Mouse (Mus musculus) forebrain, postnatal 0 days (tissue): ENCODE measurements at regions not wholly inside any gene's neighbourhood (a gene's known extent, or its start where the extent isn't known, plus 50 kb on each side); places are given as distances from the start of the nearest gene placed in this dataset.

Experiments used
- ATAC-seq: fragments of 200-750 bp; cut with Nextera tagmentation; 2 replicates; pipeline ENCODE4 v1.8.0; 2017; ENCODE audit warnings: mild to moderate bottlenecking, moderate library complexity
- DNase-seq: peaks from one replicate; pipeline ENCODE4 v3.0.0-alpha.2; 2015
- H3K27ac ChIP-seq: fragments of 300-500 bp; sonication (generic); 2 replicates; pipeline ENCODE4 v1.5.1; 2014; ENCODE audit warnings: low read depth, mild to moderate bottlenecking, antibody characterized with exemption, low read length, moderate library complexity, mixed read lengths
- H3K27me3 ChIP-seq: fragments of 300-500 bp; sonication (generic); 2 replicates; pipeline ENCODE4 v1.6.1; 2014; ENCODE audit warnings: mild to moderate bottlenecking, low read length, mixed read lengths; ENCODE audit not compliant: insufficient read depth
- H3K36me3 ChIP-seq: fragments of 300-500 bp; sonication (generic); 2 replicates; pipeline ENCODE4 v1.6.1; 2014; ENCODE audit warnings: mild to moderate bottlenecking, moderate library complexity; ENCODE audit not compliant: insufficient read depth
- H3K4me1 ChIP-seq: fragments of 300-500 bp; sonication (generic); 2 replicates; pipeline ENCODE4 v1.6.1; 2014; ENCODE audit warnings: antibody characterized with exemption; ENCODE audit not compliant: insufficient read depth
- H3K4me2 ChIP-seq: fragments of 300-500 bp; sonication (generic); 2 replicates; pipeline ENCODE4 v1.6.1; 2014; ENCODE audit warnings: low read depth, mild to moderate bottlenecking, moderate library complexity
- H3K4me3 ChIP-seq: fragments of 300-500 bp; sonication (generic); 2 replicates; pipeline ENCODE4 v1.5.1; 2014; ENCODE audit warnings: low read depth, low read length, mixed read lengths
- H3K9ac ChIP-seq: fragments of 300-500 bp; sonication (generic); 2 replicates; pipeline ENCODE4 v1.6.1; 2014; ENCODE audit warnings: mild to moderate bottlenecking
- H3K9me3 ChIP-seq: fragments of 300-500 bp; sonication (generic); 2 replicates; pipeline ENCODE4 v1.6.1; 2016; ENCODE audit warnings: low read length
- CTCF ChIP-seq: sonication (generic); IDR thresholded peaks from 2 replicates; pipeline ENCODE4 v1.5.1; 2016; ENCODE audit warnings: antibody characterized with exemption, control low read depth, low read depth
- WGBS: fragments of 180-500 bp; shearing (Covaris S2); extraction: QIAGEN DNeasy Blood & Tissue Kit; methylation state at CpG from one replicate; pipeline ENCODE4 v1.1.7; 2014; 5-methylcytosine and 5-hydroxymethylcytosine counted together

- H3K4me3 ChIP-seq, result no peak overlapping the region
- ATAC-seq (no peak), DNase-seq (no peak)
- no peaks in the 10 kb centered on the region for H3K4me1 ChIP-seq
- no peak overlapping the region for H3K27ac ChIP-seq
- TF ChIP-seq CTCF, result no peak
- WGBS, result 90% methylated on average over 6 of the region's 6 CpGs
- H3K4me2 ChIP-seq, result no peak overlapping the region
- no peaks in the 10 kb centered on the region for H3K9me3 ChIP-seq
- H3K36me3 ChIP-seq, result no peaks in the 10 kb centered on the region
- no peak overlapping the region for H3K9ac ChIP-seq
- no peaks in the 10 kb centered on the region for H3K27me3 ChIP-seq
Observed at GRCm38 (mm10) chr10:118628000-118628399, 187.2 kb downstream of the Ifng start.

DNA sequence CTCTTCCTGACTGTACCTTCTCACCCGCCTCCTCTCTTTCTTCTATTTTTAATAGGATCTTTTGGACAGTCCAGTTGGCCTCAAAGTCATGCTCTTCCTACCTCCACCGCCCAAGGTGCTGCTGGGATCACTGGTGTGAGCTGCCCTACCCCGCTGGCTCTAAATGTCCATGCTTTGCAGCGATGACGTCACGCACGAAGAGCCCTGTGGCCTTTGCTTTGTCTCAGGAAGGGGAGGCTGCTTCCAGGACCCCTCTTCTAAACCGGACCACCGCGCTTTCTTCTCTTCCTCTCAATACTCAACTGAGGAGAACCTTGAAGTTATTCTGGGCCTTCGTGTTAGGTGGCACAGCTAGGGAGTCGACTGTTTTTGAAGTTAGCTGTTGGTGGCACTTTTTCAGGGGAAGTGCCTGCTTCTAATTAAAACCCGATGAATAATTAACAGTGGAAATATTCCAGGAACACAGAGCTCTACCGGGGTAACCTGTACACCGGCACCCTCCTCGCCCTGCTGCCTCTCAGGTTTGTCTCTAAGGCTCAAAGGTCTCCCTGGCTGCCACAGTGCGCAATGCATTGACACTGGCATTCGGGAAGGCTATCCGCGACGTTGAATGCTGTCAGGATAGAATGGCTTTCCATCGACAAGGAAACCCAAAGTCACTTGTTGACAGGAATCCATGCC is 188.7 kb downstream of the Ifng start:
- Histone ChIP-seq H3K36me3 (no peaks in the 10 kb centered on the region), H3K4me1 (no peaks in the 10 kb centered on the region), H3K9ac (no peak overlapping the region), H3K27ac (no peak overlapping the region), H3K4me3 (no peak overlapping the region), H3K9me3 (no peaks in the 10 kb centered on the region), H3K27me3 (no peaks in the 10 kb centered on the region), H3K4me2 (no peak overlapping the region)
- DNase-seq, result no peak
- no peak for TF ChIP-seq CTCF
- 90% methylated on average over 22 of the region's 22 CpGs for WGBS
- no peak for ATAC-seq

DNA sequence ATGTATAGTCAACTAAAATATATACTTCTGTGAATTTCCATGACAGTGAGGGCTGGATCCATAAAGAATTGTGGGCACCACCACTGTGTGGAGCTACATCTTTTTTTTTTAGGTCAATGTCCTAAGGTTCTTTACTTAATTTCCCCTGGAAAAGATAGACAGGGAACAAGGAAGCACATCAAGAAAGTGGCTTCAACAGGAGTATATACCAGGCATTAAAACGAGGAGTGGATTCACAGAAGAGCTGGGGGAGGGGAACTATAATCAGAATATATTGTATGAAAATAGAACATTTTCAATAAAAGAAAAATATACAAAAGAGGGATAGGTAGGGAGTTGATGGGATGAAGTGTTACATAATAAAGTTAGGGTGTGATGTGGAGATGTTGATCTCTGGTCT is 190.9 kb downstream of the Ifng start:
- TF ChIP-seq CTCF, result no peak
- ATAC-seq (no peak), DNase-seq (no peak)
- WGBS, result 86% methylated on average over 1 of the region's 1 CpGs
- Histone ChIP-seq H3K4me1 (no peaks in the 10 kb centered on the region), H3K27ac (no peak overlapping the region), H3K36me3 (no peaks in the 10 kb centered on the region), H3K9ac (no peak overlapping the region), H3K9me3 (no peaks in the 10 kb centered on the region), H3K4me3 (no peak overlapping the region), H3K4me2 (no peak overlapping the region), H3K27me3 (no peaks in the 10 kb centered on the region)

DNA sequence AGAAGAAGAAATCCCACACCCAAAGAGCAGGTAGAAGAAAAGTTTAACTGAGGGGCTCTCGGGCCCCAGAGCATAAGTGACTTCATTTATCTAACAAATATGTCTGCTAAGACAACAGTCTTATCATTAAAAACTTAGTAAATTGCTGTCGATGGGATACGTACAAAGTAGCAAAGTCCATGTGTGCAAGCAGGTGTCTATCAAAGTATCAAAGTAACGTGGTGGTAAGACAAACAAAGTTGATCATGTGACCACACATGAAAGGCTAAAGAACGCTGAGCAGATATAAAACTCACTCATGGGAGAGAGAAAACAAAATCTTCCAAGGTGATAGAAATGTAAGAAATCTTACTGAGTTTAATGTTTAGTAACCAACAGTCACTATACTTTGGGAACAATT is 191.3 kb downstream of the Ifng start:
- H3K27ac ChIP-seq, result no peak overlapping the region
- ATAC-seq (no peak), DNase-seq (no peak)
- no peak overlapping the region for H3K4me2 ChIP-seq
- TF ChIP-seq CTCF, result no peak
- no peaks in the 10 kb centered on the region for H3K9me3 ChIP-seq
- H3K9ac ChIP-seq, result no peak overlapping the region
- H3K4me1 ChIP-seq, result no peaks in the 10 kb centered on the region
- H3K27me3 ChIP-seq, result no peaks in the 10 kb centered on the region
- WGBS, result 88% methylated on average over 5 of the region's 5 CpGs
- H3K36me3 ChIP-seq, result no peaks in the 10 kb centered on the region
- no peak overlapping the region for H3K4me3 ChIP-seq

GRCm38 (mm10) chr10:118633429-118633828 is 192.6 kb downstream of the Ifng start:
- no peak for TF ChIP-seq CTCF
- no peak overlapping the region for H3K27ac ChIP-seq
- DNase-seq (no peak), ATAC-seq (peak; percentile 14; the same call in 1 of the 2 replicates)
- H3K27me3 ChIP-seq, result no peaks in the 10 kb centered on the region
- no peaks in the 10 kb centered on the region for H3K36me3 ChIP-seq
- H3K4me2 ChIP-seq, result no peak overlapping the region
- H3K4me1 ChIP-seq, result no peaks in the 10 kb centered on the region
- H3K4me3 ChIP-seq, result no peak overlapping the region
- no peaks in the 10 kb centered on the region for H3K9me3 ChIP-seq
- H3K9ac ChIP-seq, result no peak overlapping the region
- WGBS, result 64% methylated on average over 7 of the region's 7 CpGs

DNA sequence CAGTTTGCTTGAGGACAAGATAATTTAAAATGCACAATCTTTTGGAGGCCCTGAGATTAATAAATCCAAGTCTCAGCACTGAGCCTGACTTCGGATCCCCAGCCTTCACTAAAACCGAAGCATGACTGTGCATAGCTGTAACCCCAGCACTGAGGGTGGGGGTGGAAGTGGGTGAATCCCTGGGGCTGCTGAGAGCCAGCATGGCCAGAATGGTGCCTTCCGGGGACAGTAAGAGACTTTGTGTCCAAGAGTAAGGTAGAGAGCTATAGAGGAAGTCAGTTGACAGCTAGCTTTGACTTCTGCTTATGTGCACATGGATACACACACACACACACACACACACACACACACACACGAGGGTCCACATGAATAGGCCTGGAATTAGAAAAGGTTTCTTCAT is 198.3 kb downstream of the Ifng start:
- H3K4me1 ChIP-seq, result 0 out of 2 replicates have a peak, but pooled peaks cover 3% of the 10 kb centered on the region
- H3K27me3 ChIP-seq, result no peaks in the 10 kb centered on the region
- WGBS, result 79% methylated on average over 4 of the region's 4 CpGs

DNA sequence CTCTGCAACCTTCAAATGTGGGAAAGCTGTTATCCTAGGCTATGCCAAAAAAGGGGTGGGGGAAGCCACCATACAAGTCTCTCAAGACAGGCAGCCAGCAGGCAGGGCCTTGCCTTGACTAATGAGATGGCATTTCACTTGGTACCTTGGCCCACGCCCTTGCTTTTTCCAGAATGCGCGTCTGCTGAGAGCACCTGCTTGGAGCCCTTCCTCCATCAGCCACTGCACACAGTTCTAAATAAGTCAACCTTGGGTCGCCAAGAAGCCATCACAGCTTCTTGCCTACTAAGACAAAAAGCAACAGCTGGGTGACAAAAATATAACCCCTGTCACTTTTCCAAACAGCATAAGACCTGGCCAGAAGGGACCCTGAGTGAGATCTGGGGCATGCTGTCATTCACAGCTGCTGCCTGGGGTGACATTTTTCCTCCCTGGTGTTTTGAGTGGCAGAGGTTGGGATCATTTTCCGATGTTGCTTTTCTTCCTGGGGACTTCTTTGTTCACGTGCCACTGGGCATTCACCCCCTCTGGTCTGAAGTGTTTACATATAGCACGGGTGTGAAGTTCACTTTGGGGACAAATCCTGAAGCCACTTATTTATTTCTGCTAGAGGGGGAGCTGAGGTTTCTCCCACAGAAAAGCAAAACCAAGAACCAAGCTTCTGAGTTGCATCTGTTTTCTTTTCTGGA is 199.4 kb downstream of the Ifng start:
- Histone ChIP-seq H3K27me3 (no peaks in the 10 kb centered on the region), H3K4me1 (0 out of 2 replicates have a peak, but pooled peaks cover 3% of the 10 kb centered on the region), H3K4me3 (no peak overlapping the region), H3K9ac (no peak overlapping the region), H3K36me3 (no peaks in the 10 kb centered on the region), H3K9me3 (no peaks in the 10 kb centered on the region), H3K4me2 (peak overlapping the region; percentile 23), H3K27ac (peak overlapping the region; percentile 73)
- 18% methylated on average over 7 of the region's 7 CpGs for WGBS
- TF ChIP-seq CTCF, result no peak
- peak; percentile 61 for ATAC-seq
- peak; percentile 66 for DNase-seq

More for the DNA sequence above, 198.3 kb downstream of the Ifng start:
- Histone ChIP-seq H3K9me3 (no peaks in the 10 kb centered on the region), H3K27ac (no peak overlapping the region), H3K4me2 (no peak overlapping the region), H3K9ac (no peak overlapping the region), H3K36me3 (no peaks in the 10 kb centered on the region), H3K4me3 (no peak overlapping the region)
- DNase-seq, result no peak
- no peak for ATAC-seq
- no peak for TF ChIP-seq CTCF
